Mouse (Mus musculus) cortical plate, adult 2 months (tissue): ENCODE data around the gene D5Ertd579e. TPM values are rescaled to one million over a fixed set of nuclear protein-coding genes. Genes with fewer than 3 reads are reported as not detected.
A peak's percentile ranks its signal among the peaks of the same experiment; 100 is the strongest.

ENCODE experiments used
- H3K27ac ChIP-seq: fragments of 200-500 bp; 2 replicates; pipeline ENCODE4 v1.5.1; 2012; ENCODE audit warnings: low read length, control low read depth, inconsistent platforms; ENCODE audit not compliant: insufficient read depth
- H3K4me1 ChIP-seq: fragments of 200-500 bp; 2 replicates; pipeline ENCODE4 v1.6.1; 2011; ENCODE audit warnings: low read length; ENCODE audit not compliant: control insufficient read depth, insufficient read depth
- H3K4me3 ChIP-seq: fragments of 200-500 bp; 2 replicates; pipeline ENCODE4 v1.5.1; 2011; ENCODE audit warnings: mild to moderate bottlenecking, low read length, control low read depth; ENCODE audit not compliant: insufficient read depth
- CTCF ChIP-seq: fragments of 200-500 bp; IDR thresholded peaks from 2 replicates; pipeline ENCODE4 v1.5.1; 2011; ENCODE audit warnings: mild to moderate bottlenecking, control low read depth, low read length; ENCODE audit not compliant: insufficient read depth; ENCODE audit errors: extremely low read depth
- POLR2A ChIP-seq: fragments of 200-500 bp; IDR thresholded peaks from 2 replicates; pipeline ENCODE4 v1.6.1; 2011; ENCODE audit warnings: mild to moderate bottlenecking, low read length, control low read depth; ENCODE audit not compliant: insufficient read depth; ENCODE audit errors: extremely low read depth
- polyA plus RNA-seq: library from polyadenylated mRNA; depleted of rRNA; stranded (reverse); fragments of >200 nt; gene quantifications from 2 replicates; pipeline ENCODE4 v1.2.3, GENCODE M21; 2012

D5Ertd579e gene
- polyA plus RNA-seq, 1 experiment, result 50.8 TPM

DNA sequence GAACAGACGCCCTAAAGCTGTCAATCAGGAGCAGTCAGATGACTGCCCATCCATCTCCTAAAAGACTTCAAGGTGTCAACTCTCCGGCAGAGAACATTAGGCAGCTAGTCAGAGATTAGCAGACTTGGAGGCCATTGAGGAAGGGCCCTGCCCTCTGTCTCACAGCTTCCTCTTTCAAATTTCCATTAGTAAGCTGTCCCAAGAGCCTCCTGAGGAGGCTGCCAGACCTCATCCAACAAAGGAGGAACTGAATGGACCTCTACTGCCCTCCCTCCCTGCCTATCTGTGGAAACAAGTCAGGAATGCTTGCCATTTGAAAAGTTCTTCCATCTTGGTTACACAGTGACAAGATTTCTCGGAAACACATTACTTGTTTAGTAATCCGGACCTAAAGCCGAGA is 16.0 kb upstream of the D5Ertd579e start:
- no peak overlapping the region for H3K27ac ChIP-seq
- no peak for TF ChIP-seq POLR2A
- TF ChIP-seq CTCF, result no peak
- no peak overlapping the region for H3K4me3 ChIP-seq
- H3K4me1 ChIP-seq, result no peaks in the 10 kb centered on the region

- TF ChIP-seq POLR2A (no peak), CTCF (no peak)
- Histone ChIP-seq H3K4me3 (no peak overlapping the region), H3K4me1 (no peaks in the 10 kb centered on the region; the same call in 1 of the 2 replicates), H3K27ac (no peak overlapping the region)
These were observed 10.0 kb upstream of the D5Ertd579e start for GRCm38 (mm10) chr5:36705792-36706191.

DNA sequence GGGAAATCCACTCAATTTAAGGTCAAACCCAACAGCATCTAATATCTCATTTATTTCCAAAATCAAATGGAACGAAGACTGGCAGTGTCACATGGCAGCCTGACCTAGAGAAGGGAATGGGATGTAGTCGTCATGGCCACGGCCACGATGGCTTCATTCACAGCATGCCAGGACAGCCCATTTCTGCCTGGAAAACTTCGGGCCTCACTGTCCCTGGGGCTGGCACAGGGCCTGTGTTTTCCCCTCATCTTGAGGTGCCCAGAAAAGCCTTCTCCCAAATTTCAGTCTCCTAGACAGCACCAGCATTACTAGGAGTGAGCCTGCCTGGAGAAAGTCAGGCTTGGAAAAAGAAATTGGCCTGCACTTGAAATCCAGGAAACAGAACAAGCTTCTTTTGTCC is 9.6 kb upstream of the D5Ertd579e start:
- TF ChIP-seq POLR2A (no peak), CTCF (no peak)
- H3K4me3 ChIP-seq, result no peak overlapping the region
- H3K27ac ChIP-seq, result no peak overlapping the region
- no peaks in the 10 kb centered on the region; the same call in 1 of the 2 replicates for H3K4me1 ChIP-seq

DNA sequence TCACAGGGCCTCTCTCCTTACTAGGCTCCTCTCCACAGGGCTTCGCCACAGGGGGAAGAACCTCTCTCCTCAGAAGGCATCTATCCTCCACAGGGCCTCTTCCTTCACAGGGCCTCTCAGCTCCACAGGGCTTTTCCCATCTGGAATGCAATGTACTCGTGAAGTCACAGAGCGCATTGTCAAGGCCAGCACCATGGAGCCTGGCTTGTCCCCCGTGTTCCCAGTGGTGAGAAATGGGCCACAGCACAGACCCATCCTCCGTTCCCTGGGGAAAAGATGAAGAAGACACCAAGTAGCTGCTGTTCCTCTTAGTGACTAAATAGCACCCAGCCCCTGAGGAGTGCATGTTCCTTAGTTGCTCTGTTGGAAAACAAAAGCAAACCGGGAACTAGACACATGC is 8.9 kb upstream of the D5Ertd579e start:
- no peak for TF ChIP-seq CTCF
- TF ChIP-seq POLR2A, result no peak
- Histone ChIP-seq H3K4me1 (no peaks in the 10 kb centered on the region; the same call in 1 of the 2 replicates), H3K27ac (no peak overlapping the region), H3K4me3 (no peak overlapping the region)

DNA sequence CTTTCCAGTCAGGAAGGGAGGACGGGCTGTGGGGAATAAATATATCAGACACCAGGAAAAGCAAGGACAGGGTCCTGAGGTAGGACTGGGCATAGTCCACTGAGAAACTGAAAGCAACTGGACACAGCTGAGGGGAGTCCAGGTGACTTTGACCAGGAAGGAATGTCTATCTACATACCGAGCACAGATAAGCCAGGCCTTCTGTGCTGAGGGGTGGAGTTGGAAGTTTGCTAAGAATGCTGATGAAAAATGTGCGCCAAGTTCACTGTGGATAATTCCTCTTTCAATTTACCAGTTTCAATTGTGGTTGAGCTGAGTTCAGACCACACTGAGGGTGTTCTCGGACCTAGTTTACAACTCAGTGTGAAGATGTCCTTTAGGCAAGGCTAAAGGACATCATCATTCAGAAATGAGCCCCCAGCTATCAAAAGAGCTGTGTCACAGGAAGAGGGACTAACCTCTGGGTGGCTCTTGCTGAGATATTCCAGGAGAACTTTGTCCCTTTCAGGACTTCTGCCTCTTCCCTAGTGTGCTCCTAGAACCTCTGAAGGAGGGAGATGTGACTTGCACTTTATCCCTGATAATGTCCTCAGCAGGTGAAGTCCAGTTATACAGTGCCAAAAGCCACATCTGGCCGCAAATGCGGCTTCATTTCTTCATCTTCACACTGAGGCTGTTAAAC is 5.3 kb upstream of the D5Ertd579e start:
- no peak for TF ChIP-seq POLR2A
- TF ChIP-seq CTCF, result no peak
- peaks cover 3% of the 10 kb centered on the region; the same call in 1 of the 2 replicates for H3K4me1 ChIP-seq
- H3K27ac ChIP-seq, result no peak overlapping the region
- H3K4me3 ChIP-seq, result no peak overlapping the region

DNA sequence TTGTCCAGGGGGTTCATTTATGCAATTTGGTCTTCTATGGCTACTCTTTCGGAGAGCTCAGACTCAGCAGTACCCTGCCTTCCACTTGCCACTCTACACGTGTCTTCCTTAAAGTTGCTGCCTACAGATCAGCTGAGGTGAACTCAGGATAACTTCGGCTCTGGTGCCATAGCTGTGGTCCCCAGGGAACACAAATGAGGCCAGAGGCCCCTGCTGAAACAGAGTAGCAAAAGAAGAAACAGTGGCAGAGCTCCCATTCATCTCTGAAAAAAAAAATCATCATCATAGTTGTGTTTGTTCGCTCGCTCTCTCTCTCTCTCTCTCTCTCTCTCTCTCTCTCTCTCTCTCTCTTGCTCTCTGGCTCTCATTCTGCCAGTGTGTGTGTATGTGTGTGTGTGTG is 2.9 kb upstream of the D5Ertd579e start:
- no peak overlapping the region for H3K27ac ChIP-seq
- H3K4me3 ChIP-seq, result no peak overlapping the region
- H3K4me1 ChIP-seq, result peaks cover 4% of the 10 kb centered on the region; the same call in 1 of the 2 replicates
- TF ChIP-seq POLR2A (no peak), CTCF (no peak)

GRCm38 (mm10) chr5:36698067-36698670 is 2.3 kb upstream of the D5Ertd579e start:
- TF ChIP-seq POLR2A (no peak), CTCF (no peak)
- Histone ChIP-seq H3K4me3 (no peak overlapping the region), H3K27ac (no peak overlapping the region), H3K4me1 (peaks cover 7% of the 10 kb centered on the region; the same call in 1 of the 2 replicates)

GRCm38 (mm10) chr5:36696504-36697300 is 878 bp upstream of the D5Ertd579e start:
- TF ChIP-seq CTCF, result no peak
- no peak for TF ChIP-seq POLR2A
- Histone ChIP-seq H3K4me3 (peak overlapping the region; percentile 100; the same call in 1 of the 2 replicates), H3K27ac (no peak overlapping the region), H3K4me1 (peaks cover 7% of the 10 kb centered on the region; the same call in 1 of the 2 replicates)

DNA sequence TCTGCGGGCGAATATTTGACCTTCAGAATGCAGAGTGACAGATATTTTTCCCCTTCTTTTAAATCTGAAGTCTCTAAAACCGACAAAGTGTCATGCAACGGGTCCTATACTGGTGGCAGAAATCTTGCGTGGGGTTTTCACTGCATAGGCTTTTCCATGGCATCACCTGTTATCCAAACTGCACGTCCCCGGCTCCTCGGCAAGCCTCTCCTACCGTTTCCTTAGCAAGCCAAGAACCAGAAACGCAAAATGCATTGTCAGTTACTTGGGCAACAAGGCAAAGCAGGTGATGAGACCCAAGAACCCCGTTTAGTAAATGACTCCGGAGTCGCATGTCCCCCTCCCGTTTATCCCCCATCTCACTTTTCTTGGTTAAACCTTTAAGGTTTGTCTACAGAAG is 819 bp downstream of the D5Ertd579e start:
- no peak for TF ChIP-seq POLR2A
- no peak for TF ChIP-seq CTCF
- Histone ChIP-seq H3K27ac (peak overlapping the region; percentile 98), H3K4me3 (peak overlapping the region; percentile 100), H3K4me1 (peaks cover 7% of the 10 kb centered on the region; the same call in 1 of the 2 replicates)
